Mouse (Mus musculus) adrenal gland, adult 2 months (tissue): ENCODE measurements around the gene Lilr4b. TPM values are rescaled to one million over a fixed set of nuclear protein-coding genes. Genes with fewer than 3 reads are reported as not detected.
"Not testable (repeated sequence)": the region's sequence is repeated elsewhere in the genome, so short reads cannot be mapped to it uniquely, and the experiment has no call there.

Source experiments
- DNase-seq: peaks from one replicate; pipeline ENCODE4 v3.0.0; 2021
- long read RNA-seq: library from polyadenylated mRNA; stranded (forward); transcript quantifications from one replicate; pipeline ENCODE4 v2.0.0, GENCODE M21; 2021
- polyA plus RNA-seq: library from polyadenylated mRNA; depleted of rRNA; stranded (reverse); fragments of >200 nt; gene quantifications from 2 replicates; pipeline ENCODE4 v1.2.3, GENCODE M21; 2012; rRNA removed
- total RNA-seq, 2 experiments: library from RNA; stranded (reverse); gene quantifications; 2 replicates each; pipeline ENCODE4 v1.2.3; 2021

The Lilr4b gene
- total RNA-seq (1 to 10 TPM; 3.3 to 4.0 TPM), polyA plus RNA-seq (0.79 and 1.7 TPM in 2 replicates)
- long read RNA-seq = 0 reads

DNA sequence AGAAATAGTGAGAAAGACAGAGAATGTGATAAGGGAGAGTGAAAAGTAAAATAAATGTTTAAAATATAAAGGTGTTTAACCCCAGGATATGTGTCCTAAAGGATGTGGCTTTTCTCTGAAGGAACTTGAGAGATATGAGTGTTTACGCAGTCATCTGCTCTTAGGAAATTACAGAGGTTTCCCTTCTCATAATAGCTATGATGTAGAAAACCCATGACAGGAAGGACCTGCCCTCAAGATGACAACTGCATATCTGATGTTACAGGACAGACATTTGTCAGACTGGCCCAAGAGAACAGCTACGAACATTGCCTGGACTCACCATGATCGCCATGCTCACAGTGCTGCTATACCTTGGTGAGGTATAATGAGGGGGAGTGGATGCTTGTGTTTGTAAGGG is at the start of gene Lilr4b, which contains the start of gene Gm49339:
TSS of gene Lilr4b (plus strand) at position 236 of the 400 bp plus-strand sequence.
TSS of gene Gm49339 (plus strand) at position 216 of the 400 bp plus-strand sequence.
- not testable (repeated sequence) for DNase-seq

DNA sequence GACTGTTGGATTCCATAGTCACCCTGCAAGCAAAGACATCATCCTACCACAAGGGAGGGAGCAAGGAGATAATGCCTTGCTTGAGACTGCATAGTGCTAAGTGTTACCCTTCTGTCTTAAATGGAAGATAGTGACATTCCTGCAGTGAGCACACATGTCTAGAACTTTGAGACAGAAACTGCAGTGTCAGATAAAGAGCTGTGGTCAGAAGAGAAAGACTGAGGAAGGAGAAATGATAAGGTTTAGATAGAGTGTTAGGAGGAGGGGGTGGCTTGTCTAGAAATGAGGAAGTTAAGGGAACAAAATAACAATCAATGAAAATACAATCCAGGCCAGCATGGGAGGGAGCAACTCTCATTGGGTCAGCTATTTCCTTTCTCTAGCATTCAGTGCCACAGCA is 47.5 kb upstream of the Lilr4b start:
- DNase-seq = no peak

DNA sequence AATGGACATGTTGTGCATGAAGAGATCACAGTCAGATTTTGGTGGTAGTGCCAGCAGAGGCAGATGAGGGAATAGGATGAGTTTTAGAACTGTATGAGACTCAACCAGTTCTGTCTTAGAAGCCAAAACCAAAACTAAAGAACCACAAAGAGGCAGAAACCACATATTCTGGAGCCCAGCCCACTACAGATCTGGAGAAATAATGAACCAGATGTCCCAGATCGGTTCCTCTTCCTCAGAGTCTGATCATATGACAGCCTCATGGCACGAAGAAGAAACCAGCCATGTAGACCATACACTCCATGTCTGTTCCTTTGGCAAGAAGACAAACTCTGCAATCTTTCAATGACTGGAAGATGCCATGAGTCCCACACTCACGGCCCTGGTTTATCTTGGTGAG is 44.7 kb upstream of the Lilr4b start:
- DNase-seq = no peak

DNA sequence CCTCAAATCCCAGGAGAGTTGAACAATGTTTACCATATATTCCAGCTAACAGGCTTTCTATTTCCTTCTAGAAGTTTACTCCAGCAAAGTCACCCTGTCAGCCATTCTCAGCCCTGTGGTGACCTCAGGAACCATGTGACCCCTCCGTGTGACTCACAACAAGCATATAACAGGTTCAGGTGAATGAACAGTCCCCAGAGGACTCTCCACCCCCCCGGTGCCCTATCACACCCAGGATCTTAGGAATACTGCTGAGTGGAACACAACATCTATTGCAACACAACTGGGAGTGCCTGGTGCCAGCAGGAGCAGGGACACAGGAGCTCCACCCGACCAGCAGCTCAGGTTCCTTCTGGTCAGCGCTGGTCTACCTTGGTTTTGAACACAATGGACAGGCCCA is 28.8 kb upstream of the Lilr4b start:
- DNase-seq = no peak

DNA sequence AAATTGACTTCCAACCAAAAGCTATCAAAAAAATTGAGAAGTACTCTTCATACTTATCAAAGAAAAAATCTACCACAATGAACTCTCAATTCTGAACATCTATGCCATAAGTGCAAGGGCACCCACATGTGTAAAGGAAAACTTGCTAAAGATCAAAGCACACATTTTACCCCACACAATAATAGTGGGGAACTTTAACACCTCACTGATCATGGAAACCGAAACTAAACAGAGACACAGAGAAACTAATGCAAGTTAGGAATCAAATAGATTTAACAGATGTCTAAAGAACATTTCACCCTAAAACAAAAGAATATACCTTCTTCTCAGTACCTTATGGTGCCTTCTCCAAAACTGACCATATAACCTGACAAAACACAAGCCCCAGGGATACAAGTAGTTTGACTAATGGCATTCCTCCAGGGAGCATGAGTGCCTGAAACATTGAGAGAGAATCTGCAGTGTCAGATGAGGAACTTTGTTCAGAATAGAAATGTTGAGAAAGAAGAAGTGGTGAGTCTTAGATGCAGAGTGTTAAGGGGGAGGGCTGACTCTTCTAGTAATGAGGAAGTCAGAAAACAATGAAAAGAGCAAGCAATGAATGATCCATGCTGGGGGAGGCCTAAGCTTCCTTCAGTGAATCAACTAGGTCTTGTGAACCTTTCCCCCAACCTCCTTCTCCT is 26.7 kb upstream of the Lilr4b start:
- no peak for DNase-seq

DNA sequence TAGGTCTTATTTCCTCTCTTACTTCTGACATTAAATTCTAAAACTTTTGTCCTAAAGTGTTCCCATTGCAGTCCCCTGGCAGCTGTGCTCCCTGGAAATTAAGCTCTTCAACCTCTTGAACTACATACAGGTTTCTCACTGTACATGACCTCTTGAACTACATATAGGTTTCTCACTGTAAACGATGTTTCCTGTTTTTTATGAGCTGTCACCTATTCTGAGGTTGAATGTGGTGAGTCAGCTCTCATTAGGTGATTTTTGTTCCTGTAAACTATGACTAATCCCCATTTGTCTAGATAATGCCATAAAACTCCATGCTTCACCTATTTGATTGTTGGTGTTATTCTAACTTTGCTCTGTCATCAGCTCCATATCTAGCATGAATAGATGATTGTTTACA is 26.1 kb upstream of the Lilr4b start:
- DNase-seq = no peak

DNA sequence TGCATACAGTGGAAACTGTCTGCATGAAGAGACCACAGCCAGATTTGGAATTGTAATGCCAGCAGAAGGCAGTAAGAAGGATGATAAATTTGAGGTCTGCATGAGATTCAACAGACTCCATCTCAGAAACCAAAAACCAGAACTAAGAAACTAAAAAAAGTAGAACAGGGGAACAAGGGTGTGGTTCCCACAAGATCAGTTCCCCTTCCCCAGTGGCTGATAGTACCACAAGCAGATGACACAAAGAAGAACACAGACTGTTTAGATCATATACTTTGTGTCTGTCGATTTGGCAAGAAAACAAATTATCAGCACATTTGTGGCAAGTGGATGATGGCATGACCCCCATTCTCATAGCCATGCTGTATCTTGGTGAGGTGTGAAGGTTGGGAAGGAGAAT is 24.7 kb upstream of the Lilr4b start:
- DNase-seq = no peak

DNA sequence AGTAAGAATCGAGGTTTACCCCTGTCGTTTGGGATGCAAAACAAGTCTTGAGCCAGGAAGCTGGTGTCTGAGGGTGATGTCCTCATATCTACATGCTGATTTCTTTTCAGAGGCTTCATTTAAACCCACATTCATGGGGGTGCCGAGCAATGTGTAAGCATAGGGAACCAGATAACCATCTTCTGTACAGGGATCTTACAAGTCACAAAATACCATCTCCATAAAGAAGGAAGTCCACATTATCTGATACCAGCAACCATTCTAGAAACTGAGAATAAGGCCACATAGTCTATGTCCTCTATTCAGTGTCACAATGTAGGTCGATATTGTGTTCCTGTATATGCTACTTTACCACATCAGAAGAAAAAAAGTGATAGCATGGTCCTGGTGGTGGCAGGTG is 24.1 kb upstream of the Lilr4b start:
- no peak for DNase-seq

DNA sequence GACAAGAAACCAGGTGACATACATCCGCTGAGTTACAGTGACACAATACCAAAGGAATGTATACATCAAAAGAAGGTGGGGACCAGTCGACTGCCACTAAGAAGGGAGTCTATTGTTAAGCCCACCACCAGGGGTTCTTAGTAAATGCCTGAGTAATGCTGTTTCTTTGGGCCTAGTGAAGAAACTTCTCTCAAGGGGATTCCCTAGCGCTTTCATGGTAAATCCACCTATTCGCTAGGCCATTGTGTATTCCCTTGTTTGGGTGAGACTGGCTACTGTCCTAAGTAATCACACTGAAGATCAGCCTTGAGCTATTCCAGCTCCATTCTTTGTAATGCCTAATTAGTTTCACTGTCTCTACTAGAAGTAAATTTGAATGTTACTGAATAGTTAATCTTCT is 16.6 kb upstream of the Lilr4b start:
- not testable (repeated sequence) for DNase-seq

DNA sequence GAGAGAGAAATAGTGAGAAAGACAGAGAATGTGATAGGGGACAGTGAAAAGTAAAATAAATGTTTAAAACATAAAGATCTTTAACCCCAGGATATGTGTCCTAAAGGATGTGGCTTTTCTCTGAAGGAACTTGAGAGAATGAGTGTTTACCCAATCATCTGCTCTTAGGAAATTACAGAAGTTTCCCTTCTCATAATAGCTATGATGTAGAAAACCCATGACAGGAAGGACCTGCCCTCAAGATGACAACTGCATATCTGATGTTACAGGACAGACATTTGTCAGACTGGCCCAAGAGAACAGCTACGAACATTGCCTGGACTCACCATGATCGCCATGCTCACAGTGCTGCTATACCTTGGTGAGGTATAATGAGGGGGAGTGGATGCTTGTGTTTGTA is 10.3 kb downstream of the Lilr4b start, which contains the start of gene Lilrb4a:
TSS of gene Lilrb4a (plus strand) at position 266 of the 400 bp plus-strand sequence.
- DNase-seq = not testable (repeated sequence)

DNA sequence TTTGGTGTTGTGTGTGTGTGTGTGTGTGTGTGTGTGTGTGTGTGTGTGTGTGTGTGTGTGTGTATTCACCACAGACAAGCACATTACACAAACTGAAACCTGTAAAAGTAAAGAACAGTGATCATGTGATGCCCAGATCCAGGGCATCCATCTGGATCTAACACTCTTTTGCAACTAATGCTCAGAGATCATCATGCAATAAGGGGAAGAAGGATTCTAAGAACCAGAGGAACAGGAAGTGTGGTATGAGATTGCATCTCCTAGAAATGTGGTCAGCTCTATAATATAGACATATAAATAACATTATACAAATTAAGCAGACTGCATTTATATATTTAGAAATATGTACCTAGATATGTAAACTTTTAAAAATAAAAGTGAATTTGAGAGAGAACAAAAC is 39.6 kb downstream of the Lilr4b start:
- DNase-seq = no peak

DNA sequence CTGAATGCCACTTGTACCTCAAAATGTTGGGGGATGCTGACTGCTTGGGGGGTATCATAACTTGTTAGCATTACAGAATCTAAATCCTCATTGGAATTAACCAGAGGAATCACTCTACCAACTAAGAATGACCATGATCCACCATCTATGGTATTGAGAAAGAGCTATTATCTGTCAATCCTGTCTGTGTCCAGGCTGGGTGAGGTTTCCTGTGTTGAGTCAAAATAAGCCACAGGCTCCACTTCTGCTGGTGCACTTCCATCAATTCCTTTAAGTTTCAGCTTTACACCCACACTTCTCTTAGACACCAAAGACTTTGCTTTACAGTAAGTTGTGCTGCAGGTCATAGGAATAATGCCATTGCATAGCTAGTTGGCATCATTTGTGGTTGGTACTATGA is 41.0 kb downstream of the Lilr4b start:
- DNase-seq = no peak

DNA sequence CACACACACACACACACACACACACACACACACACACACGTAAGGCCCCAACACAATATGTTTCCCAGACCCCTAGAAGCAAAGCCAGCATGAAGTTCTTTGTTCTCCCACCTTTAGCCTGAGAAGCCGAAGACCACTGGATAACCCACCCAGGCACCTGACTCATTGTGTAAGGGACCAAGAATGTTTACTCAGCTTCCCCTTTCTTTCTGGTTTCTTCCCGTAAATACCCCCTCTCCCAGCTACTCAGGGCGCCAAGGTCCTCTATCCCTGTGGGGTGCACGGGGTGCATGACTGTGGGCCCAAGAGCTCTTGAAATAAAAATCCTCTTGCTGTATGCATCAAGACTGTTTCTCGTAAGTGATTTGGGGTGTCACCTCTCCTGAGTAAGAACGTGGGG is 45.7 kb downstream of the Lilr4b start:
- DNase-seq = no peak

DNA sequence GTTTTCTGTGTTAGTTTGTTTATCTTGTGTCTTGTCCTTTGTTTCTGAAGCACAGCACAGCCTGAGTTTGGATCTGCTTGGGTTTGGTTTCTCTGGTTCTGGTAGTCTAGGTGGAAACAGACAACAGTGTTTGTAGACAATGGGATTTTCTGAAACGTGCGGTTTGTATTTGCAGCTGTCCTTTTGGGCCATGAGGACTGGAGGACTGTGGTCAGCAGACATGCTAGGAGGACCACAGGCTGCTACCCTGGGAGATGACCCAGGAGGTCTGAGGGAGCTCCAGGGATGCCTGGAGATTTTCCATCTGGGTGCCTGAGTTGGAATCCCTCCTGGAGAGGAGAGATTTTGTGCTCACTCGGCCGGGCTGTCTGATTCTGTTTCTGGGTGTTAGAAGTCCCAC is 46.2 kb downstream of the Lilr4b start:
- no peak for DNase-seq

DNA sequence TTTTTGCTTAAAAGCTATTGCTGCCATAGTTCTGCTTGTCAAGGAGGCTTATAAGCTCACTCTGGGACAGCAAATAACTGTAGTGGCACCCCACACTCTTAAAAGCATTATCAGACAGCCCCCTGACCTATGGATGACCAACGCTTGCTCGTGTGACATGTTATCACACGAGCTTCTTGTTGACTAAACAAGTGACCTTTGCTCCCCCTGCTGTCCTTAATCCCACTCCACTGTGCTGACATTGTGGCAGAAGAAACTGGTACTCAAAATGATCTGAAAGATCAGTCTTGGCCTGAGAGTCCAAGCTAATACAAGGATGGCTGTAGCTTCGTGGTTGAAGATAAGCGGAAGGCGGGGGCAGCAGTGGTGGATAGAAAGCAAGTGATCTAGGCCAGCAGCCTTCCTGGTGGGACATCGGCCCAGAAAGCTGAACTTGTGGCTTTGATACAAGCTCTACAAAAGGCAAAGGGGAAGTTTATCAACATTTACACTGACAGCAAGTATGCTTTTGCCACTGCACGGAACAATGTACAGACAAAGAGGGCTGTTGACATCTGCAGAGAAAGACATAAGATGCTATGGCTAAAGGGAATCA is 48.5 kb downstream of the Lilr4b start:
- no peak for DNase-seq

DNA sequence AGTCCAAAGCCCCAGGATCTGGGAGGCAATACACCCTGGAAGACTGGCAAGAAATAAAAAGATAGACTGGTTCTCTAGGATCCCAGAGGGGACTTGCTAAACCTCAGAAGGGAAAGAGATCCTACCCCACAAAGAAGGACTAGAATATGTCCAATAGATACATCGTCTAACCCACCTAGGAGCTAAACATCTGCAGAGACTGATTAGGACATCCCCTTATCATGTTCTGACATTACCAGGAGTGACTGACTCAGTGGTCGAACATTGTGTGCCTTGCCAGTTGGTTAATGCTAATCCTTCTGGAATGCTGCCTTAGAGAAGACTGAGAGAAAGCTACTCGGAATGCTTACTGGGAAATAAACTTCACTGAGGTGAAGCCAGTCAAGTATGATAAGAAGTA is 49.1 kb downstream of the Lilr4b start:
- no peak for DNase-seq

DNA sequence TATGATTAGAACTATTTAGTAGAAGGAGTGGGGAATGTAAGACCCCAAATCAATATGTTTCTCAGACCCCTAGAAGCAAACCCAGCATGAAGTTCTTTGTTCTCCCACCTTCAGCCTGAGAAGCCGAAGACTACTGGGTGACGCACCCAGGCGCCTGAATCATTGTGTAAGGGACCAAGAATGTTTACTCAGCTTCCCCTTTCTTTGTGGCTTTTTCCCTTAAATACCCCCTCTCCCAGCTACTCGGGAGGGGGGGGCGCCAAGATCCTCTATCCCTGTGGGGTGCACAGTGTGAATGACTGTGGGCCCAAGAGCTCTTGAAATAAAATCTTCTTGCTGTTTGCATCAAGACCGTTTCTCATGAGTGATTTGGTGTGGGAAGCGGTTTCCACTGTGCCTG is 50.4 kb downstream of the Lilr4b start:
- no peak for DNase-seq

Other genes starting within 250 kb of the Lilr4b start
- 1 to 10 TPM; 1.8 to 3.1 TPM for gene Gm49339, start within 50 bp of the Lilr4b start, total RNA-seq
- 2.0 and 2.4 TPM in 2 replicates for gene Gm49339, start within 50 bp of the Lilr4b start, polyA plus RNA-seq
- 1 to 10 TPM; 2.3 to 3.2 TPM for gene Lilrb4a, start 10.3 kb downstream of the Lilr4b start, total RNA-seq
- 0.81 and 1.4 TPM in 2 replicates for gene Lilrb4a, start 10.3 kb downstream of the Lilr4b start, polyA plus RNA-seq
- not detected for gene Fam162b, start 109.9 kb downstream of the Lilr4b start, total RNA-seq
- gene Fam162b, start 109.9 kb downstream of the Lilr4b start, polyA plus RNA-seq = not detected in 2 replicates
- gene Gprc6a, start 150.8 kb downstream of the Lilr4b start, total RNA-seq = not detected
- gene Gprc6a, start 150.8 kb downstream of the Lilr4b start, polyA plus RNA-seq = not detected in 2 replicates
- gene Rfx6, start 197.1 kb downstream of the Lilr4b start, total RNA-seq = not detected
- not detected in 2 replicates for gene Rfx6, start 197.1 kb downstream of the Lilr4b start, polyA plus RNA-seq